Mouse (Mus musculus) neural tube, embryonic 12.5 days (tissue): Measurements from ENCODE around the gene Mysm1. TPM values are rescaled to one million over a fixed set of nuclear protein-coding genes. Genes with fewer than 3 reads are reported as not detected.
A peak's percentile ranks its signal among the peaks of the same experiment; 100 is the strongest.

Experiments used
- ATAC-seq: fragments of 200-750 bp; cut with Nextera tagmentation; 2 replicates; pipeline ENCODE4 v1.8.0; 2017; ENCODE audit warnings: low read depth, mild to moderate bottlenecking, moderate TSS enrichment, moderate library complexity; ENCODE audit not compliant: low FRiP score
- H3K27ac ChIP-seq: fragments of 300-500 bp; sonication (generic); 2 replicates; pipeline ENCODE4 v1.5.1; 2016
- H3K27me3 ChIP-seq: fragments of 300-500 bp; sonication (generic); replicated peaks from 2 replicates; pipeline ENCODE4 v1.6.1; 2016; ENCODE audit warnings: mild to moderate bottlenecking
- H3K36me3 ChIP-seq: fragments of 300-500 bp; sonication (generic); 2 replicates; pipeline ENCODE4 v1.6.1; 2016; ENCODE audit warnings: mild to moderate bottlenecking
- H3K4me1 ChIP-seq: fragments of 300-500 bp; sonication (generic); 2 replicates; pipeline ENCODE4 v1.6.1; 2016
- H3K4me2 ChIP-seq: fragments of 300-500 bp; sonication (generic); replicated peaks from 2 replicates; pipeline ENCODE4 v1.6.1; 2016; ENCODE audit warnings: mild to moderate bottlenecking
- H3K4me3 ChIP-seq: fragments of 300-500 bp; sonication (generic); 2 replicates; pipeline ENCODE4 v1.5.1; 2016
- H3K9ac ChIP-seq: fragments of 300-500 bp; sonication (generic); 2 replicates; pipeline ENCODE4 v1.6.1; 2016; ENCODE audit warnings: mild to moderate bottlenecking
- H3K9me3 ChIP-seq: fragments of 300-500 bp; sonication (generic); 2 replicates; pipeline ENCODE4 v1.6.1; 2016; ENCODE audit warnings: mild to moderate bottlenecking
- WGBS: fragments of 180-500 bp; shearing (Covaris S2); methylation state at CpG from one replicate; pipeline ENCODE4 v1.1.7; 2016; 5-methylcytosine and 5-hydroxymethylcytosine counted together
- polyA plus RNA-seq: library from polyadenylated mRNA; unstranded; fragments of >200 nt; fragmentation: Nextera tagmentation; extraction: Ambion mirVana; gene quantifications from 2 replicates; pipeline ENCODE4 v1.2.1, GENCODE M21; 2016

Gene Mysm1
- polyA plus RNA-seq, result 30.1 and 33.0 TPM in 2 replicates

DNA sequence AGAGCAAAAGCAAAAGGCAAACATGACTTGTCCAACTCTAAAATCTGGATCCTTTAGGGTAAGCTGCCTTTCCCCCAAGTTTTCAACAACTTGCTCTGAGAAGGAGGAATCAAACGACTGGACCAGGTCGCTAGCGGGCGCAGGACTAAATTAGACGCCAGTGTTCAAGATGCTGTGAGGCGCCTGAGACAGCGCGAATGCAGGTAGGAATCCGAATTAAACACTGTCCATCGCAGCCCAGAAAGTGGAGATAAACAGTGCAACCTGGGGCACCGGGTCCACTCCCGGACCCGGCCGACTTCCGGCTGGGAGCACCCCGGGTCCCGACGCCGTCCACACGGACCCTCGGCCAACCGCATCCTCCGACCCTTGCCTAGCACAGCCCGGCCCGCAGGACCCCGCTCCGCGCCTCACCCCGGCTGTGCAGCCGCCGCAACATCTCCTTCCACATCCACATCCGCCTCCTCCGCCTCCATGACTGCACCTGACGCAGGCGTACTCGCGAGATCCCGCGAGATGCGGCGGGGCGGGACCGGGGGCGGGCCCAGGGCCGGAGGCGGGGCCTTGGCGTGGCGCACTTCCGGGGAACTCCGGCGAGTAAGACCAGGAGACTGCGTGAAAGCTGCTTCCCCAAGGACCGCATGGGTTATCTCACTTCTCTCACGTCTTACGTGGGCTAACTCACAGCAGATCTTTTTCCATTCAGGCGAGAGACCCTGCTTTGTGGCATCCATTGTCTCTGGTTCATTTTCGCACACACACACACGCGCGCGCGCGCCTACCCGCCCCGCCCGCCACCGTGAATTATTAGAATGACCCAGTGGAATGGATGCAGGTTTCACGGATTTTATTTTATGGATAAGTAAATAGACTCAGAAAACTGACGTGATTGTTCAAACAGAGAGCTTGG is at the start of gene Mysm1:
TSS of gene Mysm1 (minus strand) at position 511 of the 910 bp plus-strand sequence.
- Histone ChIP-seq H3K4me1 (peaks cover 12% of the 10 kb centered on the region), H3K27ac (peak within 1 kb of the TSS; percentile 54; the same call in 1 of the 2 replicates), H3K36me3 (peaks cover 12% of the 10 kb centered on the region), H3K4me2 (peak within 1 kb of the TSS; percentile 73), H3K9ac (peak within 1 kb of the TSS; percentile 87), H3K9me3 (no peaks in the 10 kb centered on the region), H3K27me3 (no peaks in the 10 kb centered on the region), H3K4me3 (peak within 1 kb of the TSS; percentile 78)
- WGBS, result under 1% methylated on average over 66 of the region's 69 CpGs
- ATAC-seq, result peak; percentile 99

- Histone ChIP-seq H3K9ac (no peak overlapping the region), H3K36me3 (no peaks in the 10 kb centered on the region), H3K4me1 (no peaks in the 10 kb centered on the region), H3K9me3 (no peaks in the 10 kb centered on the region), H3K4me2 (no peak overlapping the region), H3K27me3 (no peaks in the 10 kb centered on the region), H3K27ac (no peak overlapping the region), H3K4me3 (no peak overlapping the region)
- WGBS, result 76% methylated on average over 16 of the region's 16 CpGs
- ATAC-seq, result no peak
These were observed 47.1 kb upstream of the Mysm1 start for GRCm38 (mm10) chr4:95025847-95026600.

- Histone ChIP-seq H3K4me3 (no peak overlapping the region), H3K9ac (no peak overlapping the region), H3K27ac (no peak overlapping the region), H3K9me3 (no peaks in the 10 kb centered on the region), H3K4me1 (no peaks in the 10 kb centered on the region), H3K4me2 (no peak overlapping the region), H3K27me3 (no peaks in the 10 kb centered on the region), H3K36me3 (no peaks in the 10 kb centered on the region)
- WGBS, result 88% methylated on average over 12 of the region's 12 CpGs
- ATAC-seq, result no peak
These were observed 44.6 kb upstream of the Mysm1 start for GRCm38 (mm10) chr4:95023350-95023953.

- no peaks in the 10 kb centered on the region for H3K27me3 ChIP-seq
- H3K4me1 ChIP-seq, result no peaks in the 10 kb centered on the region
- H3K36me3 ChIP-seq, result no peaks in the 10 kb centered on the region
- no peak overlapping the region for H3K9ac ChIP-seq
- no peak for ATAC-seq
- no peak overlapping the region for H3K27ac ChIP-seq
- H3K4me2 ChIP-seq, result no peak overlapping the region
- H3K9me3 ChIP-seq, result no peaks in the 10 kb centered on the region
- 86% methylated on average over 12 of the region's 12 CpGs for WGBS
- H3K4me3 ChIP-seq, result no peak overlapping the region
These were observed 43.0 kb upstream of the Mysm1 start for GRCm38 (mm10) chr4:95021649-95022637.

GRCm38 (mm10) chr4:95020201-95020600 is 41.3 kb upstream of the Mysm1 start:
- WGBS, result 81% methylated on average over 2 of the region's 2 CpGs
- H3K4me2 ChIP-seq, result no peak overlapping the region
- no peak for ATAC-seq
- H3K4me3 ChIP-seq, result no peak overlapping the region
- no peak overlapping the region for H3K9ac ChIP-seq
- no peaks in the 10 kb centered on the region for H3K4me1 ChIP-seq
- no peaks in the 10 kb centered on the region for H3K36me3 ChIP-seq
- no peaks in the 10 kb centered on the region for H3K27me3 ChIP-seq
- H3K9me3 ChIP-seq, result no peaks in the 10 kb centered on the region
- H3K27ac ChIP-seq, result no peak overlapping the region

GRCm38 (mm10) chr4:95018221-95018620 is 39.3 kb upstream of the Mysm1 start:
- H3K9me3 ChIP-seq, result no peaks in the 10 kb centered on the region
- H3K36me3 ChIP-seq, result no peaks in the 10 kb centered on the region
- no peaks in the 10 kb centered on the region for H3K27me3 ChIP-seq
- H3K4me3 ChIP-seq, result no peak overlapping the region
- no peak overlapping the region for H3K9ac ChIP-seq
- no peak overlapping the region for H3K27ac ChIP-seq
- peak; percentile 48; the same call in 1 of the 2 replicates for ATAC-seq
- no peaks in the 10 kb centered on the region for H3K4me1 ChIP-seq
- 31% methylated on average over 7 of the region's 7 CpGs for WGBS
- no peak overlapping the region for H3K4me2 ChIP-seq

DNA sequence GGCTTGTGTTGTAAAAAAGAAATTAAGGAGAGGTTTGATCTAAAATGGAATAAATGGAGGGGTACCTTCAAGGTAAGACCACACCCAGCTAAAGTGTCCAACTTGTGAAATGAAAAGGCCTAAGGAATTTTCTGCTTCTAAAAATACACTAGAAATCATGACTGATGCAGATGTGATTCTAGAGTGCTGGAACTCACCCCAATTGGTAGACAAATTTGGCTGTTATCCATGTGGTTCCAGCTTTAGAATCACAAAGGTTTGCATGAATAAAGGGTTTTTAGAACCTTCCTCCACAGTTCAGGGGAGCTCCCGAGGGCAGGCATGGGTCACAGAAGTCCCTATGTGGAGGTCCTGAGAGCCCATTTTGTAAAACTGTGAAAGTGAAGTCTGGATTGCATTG is 33.8 kb upstream of the Mysm1 start:
- no peak for ATAC-seq
- 68% methylated on average over 1 of the region's 1 CpGs for WGBS
- no peaks in the 10 kb centered on the region for H3K4me1 ChIP-seq

DNA sequence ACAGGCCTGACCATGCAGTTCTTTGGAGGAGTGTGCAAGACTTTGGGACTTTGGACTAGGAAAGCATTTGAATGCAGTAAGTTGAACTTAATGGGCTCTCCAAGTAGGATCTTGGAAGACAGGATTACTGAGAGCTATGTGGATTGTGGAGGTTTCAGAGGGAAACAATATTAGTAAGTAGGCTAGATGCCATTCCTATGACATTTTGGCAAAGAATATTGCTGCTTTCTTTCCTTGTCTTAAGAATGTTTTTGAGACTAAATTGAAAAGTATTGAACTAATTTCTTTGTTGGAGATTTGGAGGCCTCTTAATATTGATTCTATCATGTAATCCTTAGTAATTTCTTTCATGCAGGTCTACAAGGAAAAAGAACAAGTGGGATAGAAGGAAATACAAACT is 33.4 kb upstream of the Mysm1 start:
- Histone ChIP-seq H3K4me1 (no peaks in the 10 kb centered on the region), H3K4me2 (no peak overlapping the region), H3K9me3 (no peaks in the 10 kb centered on the region), H3K27me3 (no peaks in the 10 kb centered on the region), H3K27ac (no peak overlapping the region), H3K9ac (no peak overlapping the region), H3K36me3 (no peaks in the 10 kb centered on the region), H3K4me3 (no peak overlapping the region)
- ATAC-seq, result no peak

More for the DNA sequence above, 33.8 kb upstream of the Mysm1 start:
- Histone ChIP-seq H3K4me3 (no peak overlapping the region), H3K9me3 (no peaks in the 10 kb centered on the region), H3K9ac (no peak overlapping the region), H3K36me3 (no peaks in the 10 kb centered on the region), H3K27ac (no peak overlapping the region), H3K27me3 (no peaks in the 10 kb centered on the region), H3K4me2 (no peak overlapping the region)

GRCm38 (mm10) chr4:95008175-95009057 is 29.5 kb upstream of the Mysm1 start:
- 45% methylated on average over 13 of the region's 13 CpGs for WGBS
- ATAC-seq, result peak; percentile 78; the same call in 1 of the 2 replicates
- Histone ChIP-seq H3K9ac (no peak overlapping the region), H3K4me1 (no peaks in the 10 kb centered on the region), H3K27me3 (no peaks in the 10 kb centered on the region), H3K4me2 (no peak overlapping the region), H3K27ac (no peak overlapping the region), H3K4me3 (no peak overlapping the region), H3K36me3 (no peaks in the 10 kb centered on the region), H3K9me3 (no peaks in the 10 kb centered on the region)

GRCm38 (mm10) chr4:95007759-95008158 is 28.9 kb upstream of the Mysm1 start:
- peak; percentile 52; the same call in 1 of the 2 replicates for ATAC-seq
- WGBS, result 55% methylated on average over 8 of the region's 8 CpGs
- no peaks in the 10 kb centered on the region for H3K9me3 ChIP-seq

More at GRCm38 (mm10) chr4:95007759-95008158, 28.9 kb upstream of the Mysm1 start:
- Histone ChIP-seq H3K27me3 (no peaks in the 10 kb centered on the region), H3K36me3 (no peaks in the 10 kb centered on the region), H3K4me2 (no peak overlapping the region), H3K27ac (no peak overlapping the region), H3K4me3 (no peak overlapping the region), H3K9ac (no peak overlapping the region), H3K4me1 (no peaks in the 10 kb centered on the region)
